Mouse (Mus musculus): ENCODE measurements around the gene Tff3. TPM values are rescaled to one million over a fixed set of nuclear protein-coding genes. Genes with fewer than 3 reads are reported as not detected.

Gene Tff3
- polyA plus RNA-seq, 1 experiment from 2014 or later: 1.4 TPM

DNA sequence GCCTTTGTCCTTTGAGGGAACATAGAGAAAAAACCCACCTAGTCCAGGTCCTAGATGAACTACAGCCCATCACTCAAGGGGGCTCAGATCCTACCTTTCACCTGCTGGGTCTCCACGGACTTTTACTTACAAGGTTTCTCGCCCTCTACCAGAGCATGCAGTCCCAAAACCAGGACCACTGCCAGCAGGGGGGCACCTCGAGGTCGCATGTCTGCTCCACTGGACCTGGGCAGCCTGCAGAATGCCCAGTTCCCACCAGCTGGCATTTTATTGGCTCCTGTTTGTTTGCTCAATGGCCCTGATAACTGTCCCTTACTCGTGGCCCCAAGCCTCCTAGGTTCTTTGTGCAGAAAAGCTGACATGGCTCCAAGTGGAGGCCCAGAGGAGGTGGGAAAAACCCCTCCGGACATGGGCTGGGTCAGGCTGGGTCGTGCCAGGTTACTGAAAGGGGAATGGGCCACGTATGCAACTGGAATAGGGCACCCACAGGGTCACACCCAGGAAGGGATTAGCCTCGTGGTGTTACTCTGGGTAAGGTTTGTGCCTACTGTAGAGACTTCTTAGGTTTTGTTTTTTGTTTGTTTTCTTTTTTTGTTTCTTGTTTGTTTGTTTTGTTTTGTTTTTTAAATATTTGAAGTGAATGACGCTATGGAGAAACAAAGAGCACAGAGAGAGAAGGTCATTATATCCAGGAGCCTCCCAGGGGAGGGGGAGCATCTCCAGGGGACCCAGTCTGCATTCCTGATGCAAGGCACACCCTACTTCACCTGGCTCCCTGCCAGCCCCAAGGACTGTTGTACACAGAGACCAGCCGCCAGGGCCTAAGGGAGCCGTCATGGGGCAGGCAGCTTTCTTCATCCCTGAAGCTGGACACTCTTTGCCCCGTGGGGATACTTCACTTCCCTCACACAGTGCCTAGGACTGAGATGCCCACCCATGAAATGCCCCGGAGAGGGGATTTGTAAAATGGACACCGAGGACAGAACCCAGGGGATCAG is 14.9 kb upstream of the Tff3 start, which contains the start of gene Tff2:
Gene Tff2 (minus strand): TSS at position 243 of the 998 bp plus-strand sequence.
- Histone ChIP-seq H3K9ac (no peak within 1 kb of the TSS), H3K27ac (no peak within 1 kb of the TSS), H3K4me3 (no peak within 1 kb of the TSS), H3K36me3 (replicated peaks) (no peaks in the 10 kb centered on the region), H3K9me3 (no peaks in the 10 kb centered on the region), H3K27me3 (replicated peaks) (no peaks in the 10 kb centered on the region), H3K4me2 (no peak within 1 kb of the TSS), H3K4me1 (no peaks in the 10 kb centered on the region)
- ATAC-seq (replicated peaks): no peak
- WGBS: 76% methylated on average over 15 of the region's 15 CpGs

DNA sequence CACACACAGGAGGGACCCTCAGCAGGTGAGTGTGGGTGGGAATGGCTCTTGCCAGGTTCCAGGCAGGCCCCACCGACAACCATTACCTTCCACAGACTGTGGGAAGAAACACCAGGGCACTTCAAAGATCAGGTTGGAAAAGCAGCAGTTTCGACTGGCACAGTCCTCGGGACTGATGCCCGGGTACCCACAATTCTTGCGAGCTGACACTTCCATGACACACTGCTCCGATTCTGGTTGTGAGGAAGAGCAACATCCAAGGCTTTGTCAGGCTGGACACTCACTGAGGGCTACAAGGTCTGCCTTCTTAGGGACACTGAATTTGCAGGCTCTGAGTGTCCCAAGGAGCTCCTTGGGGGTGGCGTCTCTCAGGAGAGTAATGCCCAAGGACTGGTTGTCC is 12.7 kb upstream of the Tff3 start:
- H3K36me3 ChIP-seq (replicated peaks): no peaks in the 10 kb centered on the region
- H3K4me3 ChIP-seq: no peak overlapping the region
- no peak for ATAC-seq (replicated peaks)
- no peaks in the 10 kb centered on the region for H3K9me3 ChIP-seq
- no peak overlapping the region for H3K27ac ChIP-seq
- H3K4me2 ChIP-seq: no peak overlapping the region
- no peak overlapping the region for H3K9ac ChIP-seq
- 90% methylated on average over 7 of the region's 7 CpGs for WGBS
- no peaks in the 10 kb centered on the region for H3K4me1 ChIP-seq
- H3K27me3 ChIP-seq (replicated peaks): no peaks in the 10 kb centered on the region

DNA sequence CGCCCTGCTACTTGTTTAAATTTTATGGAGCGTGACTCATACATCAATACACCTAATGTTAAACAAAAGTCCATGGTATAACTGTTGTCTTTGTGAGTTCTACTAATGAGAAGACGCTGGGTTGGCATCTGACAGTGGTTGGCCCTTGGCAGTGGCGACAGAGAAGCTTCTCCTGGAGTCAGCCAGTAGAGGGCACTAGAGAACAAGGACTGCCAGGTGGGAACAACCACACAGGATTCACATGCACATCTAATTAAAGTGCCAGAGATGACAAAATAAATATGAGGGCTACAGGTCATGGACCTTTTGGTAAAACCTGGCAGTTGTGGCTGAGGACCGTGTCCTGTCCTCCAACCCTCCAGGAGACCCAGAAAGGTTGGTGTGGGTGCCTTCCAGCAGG is 9.0 kb upstream of the Tff3 start:
- ATAC-seq (replicated peaks): no peak
- Histone ChIP-seq H3K9ac (no peak overlapping the region), H3K4me3 (no peak overlapping the region), H3K4me2 (no peak overlapping the region), H3K27me3 (replicated peaks) (no peaks in the 10 kb centered on the region), H3K27ac (no peak overlapping the region), H3K4me1 (no peaks in the 10 kb centered on the region), H3K36me3 (replicated peaks) (no peaks in the 10 kb centered on the region), H3K9me3 (no peaks in the 10 kb centered on the region)
- WGBS: 17% methylated on average over 5 of the region's 5 CpGs

DNA sequence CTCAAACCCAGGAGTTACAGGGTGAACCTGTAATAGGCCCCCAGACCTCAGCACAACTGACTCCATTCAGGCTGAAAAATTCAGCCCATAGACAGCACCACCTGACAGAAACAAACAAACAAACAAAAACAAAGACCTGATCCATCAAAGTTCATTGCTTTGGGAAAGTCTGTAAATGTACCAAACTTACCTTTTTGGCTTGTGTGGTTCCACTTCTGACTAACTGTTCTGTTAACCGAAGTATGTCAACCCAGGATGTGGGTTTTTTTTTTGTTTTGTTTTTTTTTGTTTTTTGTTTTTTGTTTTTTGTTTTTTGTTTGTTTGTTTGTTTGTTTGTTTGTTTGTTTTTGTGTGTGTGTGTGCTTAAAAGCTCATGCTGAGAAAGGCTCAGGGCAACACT is 7.4 kb upstream of the Tff3 start:
- no peak overlapping the region for H3K4me3 ChIP-seq
- WGBS: 98% methylated on average over 1 of the region's 1 CpGs
- no peak for ATAC-seq (replicated peaks)
- no peak overlapping the region for H3K4me2 ChIP-seq
- H3K9ac ChIP-seq: no peak overlapping the region
- H3K4me1 ChIP-seq: no peaks in the 10 kb centered on the region
- no peaks in the 10 kb centered on the region for H3K36me3 ChIP-seq (replicated peaks)
- H3K9me3 ChIP-seq: no peaks in the 10 kb centered on the region
- no peak overlapping the region for H3K27ac ChIP-seq
- no peaks in the 10 kb centered on the region for H3K27me3 ChIP-seq (replicated peaks)

DNA sequence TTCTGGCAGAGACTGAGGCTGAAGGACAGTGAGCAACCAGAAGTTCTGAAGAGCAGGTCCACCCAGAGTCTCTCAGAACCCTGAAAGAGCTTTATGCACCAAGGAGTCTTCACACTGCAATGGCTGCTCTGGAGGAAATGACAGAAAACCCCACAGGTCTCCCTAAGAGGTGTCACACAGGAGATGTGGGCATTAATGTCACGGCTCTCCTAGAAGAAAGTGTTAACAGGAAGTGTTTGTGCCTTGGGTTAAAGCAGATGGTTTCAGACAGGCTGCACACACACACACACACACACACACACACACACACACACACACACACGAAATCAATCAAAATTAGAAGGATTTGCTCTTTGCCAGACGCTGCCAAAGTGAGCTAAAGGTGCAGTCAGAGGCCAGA is 6.8 kb upstream of the Tff3 start:
- Histone ChIP-seq H3K9ac (no peak overlapping the region), H3K4me2 (no peak overlapping the region), H3K27ac (no peak overlapping the region), H3K9me3 (no peaks in the 10 kb centered on the region), H3K4me1 (no peaks in the 10 kb centered on the region), H3K36me3 (replicated peaks) (no peaks in the 10 kb centered on the region), H3K4me3 (no peak overlapping the region), H3K27me3 (replicated peaks) (no peaks in the 10 kb centered on the region)
- no peak for ATAC-seq (replicated peaks)
- 63% methylated on average over 3 of the region's 3 CpGs for WGBS

DNA sequence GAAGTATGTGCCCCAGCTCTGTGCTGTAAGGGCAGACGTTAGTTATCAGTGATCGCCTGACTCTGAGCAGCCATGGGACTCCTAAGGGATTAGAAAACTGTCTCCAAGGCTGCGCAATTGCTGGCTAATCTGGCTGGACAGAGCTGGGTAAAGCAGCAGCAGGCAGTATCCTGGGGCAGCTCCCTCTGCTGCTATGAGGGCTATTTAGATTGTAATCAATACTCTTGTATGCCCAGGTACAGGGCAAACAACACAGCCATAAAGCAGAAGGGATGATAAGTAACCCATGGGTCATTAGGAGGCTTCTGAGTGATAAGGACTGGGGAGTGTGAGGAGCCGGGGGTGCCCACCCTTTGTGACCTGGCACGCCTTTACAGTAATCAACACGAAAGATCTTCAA is 5.5 kb upstream of the Tff3 start:
- no peak overlapping the region for H3K4me3 ChIP-seq
- no peak overlapping the region for H3K4me2 ChIP-seq
- H3K9ac ChIP-seq: no peak overlapping the region
- H3K9me3 ChIP-seq: no peaks in the 10 kb centered on the region
- no peaks in the 10 kb centered on the region for H3K4me1 ChIP-seq
- H3K36me3 ChIP-seq (replicated peaks): no peaks in the 10 kb centered on the region
- ATAC-seq (replicated peaks): no peak
- WGBS: 80% methylated on average over 6 of the region's 6 CpGs
- no peak overlapping the region for H3K27ac ChIP-seq
- no peaks in the 10 kb centered on the region for H3K27me3 ChIP-seq (replicated peaks)

DNA sequence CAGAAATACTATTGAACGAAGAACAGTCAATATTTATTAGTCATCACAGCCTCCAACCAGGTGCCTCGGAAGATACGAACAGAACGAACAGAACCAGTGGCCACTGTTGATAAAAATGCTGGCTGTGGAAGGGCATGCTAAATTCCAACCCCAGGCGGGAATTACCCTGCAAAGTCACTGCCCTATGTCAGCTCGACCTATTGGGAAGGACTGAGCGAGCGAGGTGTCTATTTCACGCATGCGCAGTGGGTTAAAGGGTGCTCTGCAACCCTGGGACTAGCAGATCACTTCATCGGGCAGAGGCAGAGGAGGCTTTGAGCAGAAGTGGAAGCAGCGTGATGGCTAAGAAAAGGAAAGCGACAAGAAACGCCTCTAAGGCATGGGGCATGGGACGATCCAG is 4.3 kb upstream of the Tff3 start:
- H3K9me3 ChIP-seq: no peaks in the 10 kb centered on the region
- no peak overlapping the region for H3K4me2 ChIP-seq
- H3K27ac ChIP-seq: no peak overlapping the region
- no peaks in the 10 kb centered on the region for H3K27me3 ChIP-seq (replicated peaks)
- H3K4me3 ChIP-seq: no peak overlapping the region
- 83% methylated on average over 15 of the region's 15 CpGs for WGBS
- no peaks in the 10 kb centered on the region for H3K36me3 ChIP-seq (replicated peaks)
- no peaks in the 10 kb centered on the region for H3K4me1 ChIP-seq
- H3K9ac ChIP-seq: no peak overlapping the region
- ATAC-seq (replicated peaks): no peak

DNA sequence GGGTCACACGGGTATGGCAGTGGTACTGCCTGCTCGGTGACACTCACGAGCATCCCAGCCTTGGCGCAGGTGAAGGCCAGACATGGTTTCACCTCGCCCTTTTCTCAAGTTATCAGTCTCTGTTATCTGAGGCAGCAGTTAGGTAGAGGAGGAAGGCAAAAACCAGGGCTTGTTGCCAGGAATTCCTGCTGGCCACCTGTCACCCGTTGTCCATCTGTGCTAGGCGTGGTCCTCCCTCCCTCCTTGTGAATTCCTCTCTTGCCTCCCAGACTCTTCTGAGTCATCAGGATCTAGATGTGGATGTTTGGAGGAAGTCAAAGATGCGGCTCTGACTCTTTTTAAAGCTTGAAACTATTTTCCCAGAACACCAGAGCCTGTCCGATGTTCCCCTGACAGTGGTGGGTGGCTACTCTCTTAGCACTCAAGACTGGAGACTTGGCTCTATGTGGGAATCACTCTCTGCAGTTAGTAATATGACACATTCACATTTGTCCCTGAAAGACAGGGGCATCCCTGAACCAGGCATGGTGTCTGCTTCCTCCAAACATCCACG is 1.9 kb upstream of the Tff3 start:
- Histone ChIP-seq H3K4me1 (no peaks in the 10 kb centered on the region), H3K27me3 (replicated peaks) (no peaks in the 10 kb centered on the region), H3K9me3 (no peaks in the 10 kb centered on the region), H3K4me2 (no peak overlapping the region), H3K9ac (no peak overlapping the region), H3K27ac (no peak overlapping the region), H3K4me3 (no peak overlapping the region), H3K36me3 (replicated peaks) (no peaks in the 10 kb centered on the region)
- 89% methylated on average over 10 of the region's 10 CpGs for WGBS
- ATAC-seq (replicated peaks): no peak

DNA sequence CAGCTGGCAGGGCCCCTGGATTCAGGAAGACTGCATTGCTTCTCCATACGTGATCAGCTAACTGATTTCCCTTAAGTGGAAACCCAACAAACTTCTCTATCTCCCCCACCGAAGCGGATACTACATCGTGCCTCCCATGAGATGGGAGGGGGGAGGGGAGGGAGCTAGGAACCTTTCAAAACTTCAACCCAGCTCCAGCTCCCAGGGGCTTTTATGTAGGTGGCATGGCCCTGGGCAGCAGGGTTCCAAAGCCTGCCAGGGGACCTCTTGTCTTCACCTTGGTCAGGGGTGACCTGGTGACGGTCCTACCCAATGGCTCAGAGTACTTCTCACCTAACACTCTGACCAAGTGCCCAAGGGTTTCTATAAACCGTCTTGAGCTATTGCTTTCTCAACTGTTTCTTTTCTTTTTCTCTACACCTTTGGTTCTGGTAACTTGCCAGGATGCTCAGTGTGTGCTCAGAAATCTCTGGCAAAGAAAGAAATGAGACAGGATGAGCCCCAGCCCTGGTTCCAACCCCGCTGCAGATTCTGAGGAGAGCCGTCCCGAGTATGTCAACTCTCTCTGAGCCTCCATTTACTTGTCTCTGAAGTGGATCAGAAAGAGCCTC is 633 bp downstream of the Tff3 start:
- no peak overlapping the region for H3K4me2 ChIP-seq
- no peaks in the 10 kb centered on the region for H3K9me3 ChIP-seq
- ATAC-seq (replicated peaks): no peak
- H3K27me3 ChIP-seq (replicated peaks): no peaks in the 10 kb centered on the region
- H3K36me3 ChIP-seq (replicated peaks): no peaks in the 10 kb centered on the region
- H3K4me1 ChIP-seq: no peaks in the 10 kb centered on the region
- no peak overlapping the region for H3K4me3 ChIP-seq
- H3K9ac ChIP-seq: no peak overlapping the region
- no peak overlapping the region for H3K27ac ChIP-seq
- 86% methylated on average over 9 of the region's 9 CpGs for WGBS

DNA sequence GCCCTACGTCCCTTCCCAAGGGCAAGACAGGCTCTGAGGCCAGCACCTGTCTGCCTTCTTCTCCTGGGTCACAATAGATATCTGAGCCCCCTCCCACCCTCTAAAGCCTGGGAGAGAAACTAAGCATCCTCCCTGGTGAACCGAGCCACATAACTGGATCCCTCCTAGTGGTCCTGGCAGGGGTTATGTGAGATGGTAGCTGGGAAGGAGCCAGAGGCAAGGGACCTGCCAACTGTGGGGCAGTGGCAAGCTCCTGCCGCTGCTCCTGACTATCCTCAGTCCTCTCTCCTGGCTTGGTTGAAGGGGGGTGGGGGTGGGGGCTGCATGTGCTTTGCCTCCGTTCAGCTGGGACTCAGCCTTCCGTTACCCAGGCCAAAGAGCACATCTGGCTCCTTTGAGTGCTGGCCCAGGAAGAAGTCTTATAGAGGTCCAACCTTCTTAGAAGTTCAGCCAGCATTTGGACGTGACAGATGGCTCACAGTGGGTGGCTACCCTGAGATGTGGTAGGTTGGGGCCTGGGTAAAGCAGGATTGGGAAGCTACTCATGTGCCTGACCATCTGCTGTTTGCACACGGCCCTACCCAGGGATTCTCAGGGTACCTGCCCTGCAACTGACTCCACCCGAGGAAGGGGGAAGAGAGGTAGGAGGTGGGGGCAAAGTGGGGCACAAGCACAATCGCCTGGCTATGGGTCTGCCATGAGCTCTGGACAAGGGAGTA is 3.7 kb downstream of the Tff3 start:
- no peak for ATAC-seq (replicated peaks)
- WGBS: 46% methylated on average over 9 of the region's 9 CpGs

DNA sequence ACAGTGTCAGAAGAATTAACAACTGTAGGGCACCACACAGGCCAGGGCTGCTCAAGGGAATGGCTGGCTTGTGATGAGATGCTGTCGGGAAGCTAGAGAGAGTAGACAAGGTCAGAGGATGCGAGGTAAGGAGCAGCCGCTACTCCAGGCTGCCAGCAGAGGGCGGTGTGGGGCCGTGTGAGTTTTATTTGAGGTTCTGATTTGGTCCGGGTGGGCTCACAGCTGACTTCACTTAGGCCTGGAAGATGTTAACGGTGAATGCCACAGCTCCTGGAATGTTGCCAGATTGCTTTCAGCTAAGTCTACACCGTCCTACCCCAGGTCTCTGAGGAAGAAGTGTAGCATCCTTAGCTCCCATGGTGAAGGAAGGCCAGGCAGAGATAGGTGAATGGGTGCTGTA is 7.5 kb downstream of the Tff3 start:
- Histone ChIP-seq H3K27ac (no peak overlapping the region), H3K9ac (no peak overlapping the region), H3K4me3 (no peak overlapping the region), H3K9me3 (no peaks in the 10 kb centered on the region), H3K4me1 (no peaks in the 10 kb centered on the region), H3K4me2 (no peak overlapping the region), H3K27me3 (replicated peaks) (no peaks in the 10 kb centered on the region), H3K36me3 (replicated peaks) (no peaks in the 10 kb centered on the region)
- no peak for ATAC-seq (replicated peaks)
- WGBS: 10% methylated on average over 8 of the region's 8 CpGs

More for the DNA sequence above, 3.7 kb downstream of the Tff3 start:
- Histone ChIP-seq H3K27me3 (replicated peaks) (no peaks in the 10 kb centered on the region), H3K36me3 (replicated peaks) (no peaks in the 10 kb centered on the region), H3K4me3 (no peak overlapping the region), H3K9ac (no peak overlapping the region), H3K9me3 (no peaks in the 10 kb centered on the region), H3K4me2 (no peak overlapping the region), H3K4me1 (no peaks in the 10 kb centered on the region), H3K27ac (no peak overlapping the region)

DNA sequence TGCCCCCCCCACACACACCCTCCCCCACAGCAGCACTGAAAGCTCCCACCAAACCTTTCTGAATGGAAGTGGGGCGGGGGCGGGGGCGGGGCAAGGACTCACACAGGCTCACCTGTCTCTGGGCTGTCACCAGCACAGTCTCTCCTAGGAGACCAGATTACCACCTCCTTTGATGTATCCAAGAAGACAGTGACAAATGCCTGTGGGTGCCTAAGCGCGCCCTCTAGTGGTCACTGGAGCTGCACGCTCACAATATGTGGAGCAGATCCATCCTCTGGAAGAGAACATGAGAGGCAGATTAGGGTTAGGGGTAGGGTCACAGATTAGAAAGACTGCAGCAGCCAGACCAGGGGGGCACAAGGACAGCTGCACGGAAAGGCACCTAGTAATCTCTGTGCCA is 10.0 kb downstream of the Tff3 start:
- 4% methylated on average over 7 of the region's 7 CpGs for WGBS
- Histone ChIP-seq H3K9ac (no peak overlapping the region), H3K4me2 (no peak overlapping the region), H3K4me3 (no peak overlapping the region), H3K9me3 (no peaks in the 10 kb centered on the region), H3K27ac (no peak overlapping the region), H3K4me1 (no peaks in the 10 kb centered on the region), H3K27me3 (replicated peaks) (no peaks in the 10 kb centered on the region), H3K36me3 (replicated peaks) (no peaks in the 10 kb centered on the region)
- ATAC-seq (replicated peaks): peak; percentile 75

Measured in midbrain, embryonic 15.5 days (tissue).